Mouse (Mus musculus) skeletal muscle tissue, adult 2 months (tissue): ENCODE results near the gene Ppp1r26.

Experiments
- DNase-seq: peaks from one replicate; pipeline ENCODE4 v3.0.0-alpha.2; 2012; ENCODE audit warnings: low read depth, low spot score

The Ppp1r26 gene

GRCm38 (mm10) chr2:28497561-28497960 is 51.0 kb downstream of the Ppp1r26 start:
- no peak for DNase-seq

GRCm38 (mm10) chr2:28498431-28498830 is 51.8 kb downstream of the Ppp1r26 start:
- DNase-seq = no peak

- no peak for DNase-seq
These were observed 56.4 kb downstream of the Ppp1r26 start for GRCm38 (mm10) chr2:28502987-28503386.

- no peak for DNase-seq
These were observed 58.1 kb downstream of the Ppp1r26 start for GRCm38 (mm10) chr2:28504676-28505075.
